25 mouse cellular contexts compared by ENCODE assay signal in the genomic region with DNA sequence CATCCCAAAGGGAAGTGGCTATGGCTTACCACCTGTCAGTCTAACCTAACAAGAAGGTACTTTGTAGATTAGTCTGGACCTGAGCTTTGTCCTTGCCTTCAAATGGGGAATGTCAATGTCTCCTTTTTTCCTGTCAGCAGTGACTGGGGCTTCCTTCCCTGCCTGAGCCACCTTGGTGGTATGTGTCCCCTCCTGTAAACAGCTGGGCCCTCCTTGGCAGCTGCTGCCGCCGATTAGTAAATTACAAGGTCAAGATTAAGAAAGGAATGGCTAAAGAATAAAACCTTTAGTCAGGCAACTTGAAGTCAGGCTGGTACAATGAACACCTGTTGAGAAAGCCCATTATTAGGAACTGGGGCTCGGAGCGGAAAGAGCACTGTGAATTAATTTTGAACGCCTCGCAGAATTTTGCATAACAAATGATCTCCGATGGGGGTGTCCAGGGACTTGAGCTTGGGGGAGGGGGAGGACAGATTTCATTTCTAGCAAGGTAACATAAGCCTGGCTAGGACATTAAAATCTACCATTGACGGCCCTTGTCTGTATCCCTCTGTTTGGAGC. TPM values are rescaled to one million over a fixed set of nuclear protein-coding genes. Genes with fewer than 3 reads are reported as not detected.
A peak's percentile ranks its signal among the peaks of the same experiment; 100 is the strongest.
DNase-seq lines count a peak whose midpoint lies in the region; ATAC-seq and TF ChIP-seq lines count a peak whose summit lies in the region.
"Had no signal": no experiment of that assay in that cellular context is flagged by ENCODE, and none has a peak within 500 bp of the region (broad histone marks: within the 10 kb centered on the region; RNA-seq: fewer than 3 reads in every experiment).

No protein-coding gene starts in this region.

- TF ChIP-seq POLR2A in kidney, adult 2 months (IDR thresholded peaks at IDR 0.05; ENCODE audit: low read depth, low read length), result no peak
- no peak for TF ChIP-seq POLR2A in CH12.LX (IDR thresholded peaks at IDR 0.05; ENCODE audit: low read depth, low read length)

- no peak for TF ChIP-seq RAD21 in CH12.LX (IDR thresholded peaks at IDR 0.05; ENCODE audit: low read depth, low read length)

- no peak overlapping the region for H3K9ac ChIP-seq in liver, embryonic 16.5 days (ENCODE audit: low read depth, low read length)
- no peak overlapping the region for H3K9ac ChIP-seq in CH12.LX (ENCODE audit: insufficient read depth, low read depth)
- H3K9ac ChIP-seq: embryonic facial prominence, embryonic 12.5 days; forebrain, embryonic 12.5 days; heart, embryonic 12.5 days; neural tube, embryonic 13.5 days; stomach, embryonic 15.5 days had no signal

- no peaks in the 10 kb centered on the region for H3K79me2 ChIP-seq in CH12.LX (replicated peaks; ENCODE audit: control insufficient read depth, extremely low read depth, insufficient read depth, poor library complexity, severe bottlenecking)

- ATAC-seq in liver, embryonic 16.5 days (ENCODE audit: low read depth), result no peak

- H3K9me3 ChIP-seq in liver, embryonic 16.5 days (replicated peaks; ENCODE audit: control insufficient read depth, low read length), result no peaks in the 10 kb centered on the region
- peaks cover 45% of the 10 kb centered on the region for H3K9me3 ChIP-seq in CH12.LX (replicated peaks; ENCODE audit: low read length)
- H3K9me3 ChIP-seq: embryonic facial prominence, embryonic 12.5 days; forebrain, embryonic 12.5 days; heart, embryonic 12.5 days; neural tube, embryonic 13.5 days; stomach, embryonic 15.5 days had no signal

- H3K4me1 ChIP-seq in kidney, adult 2 months (ENCODE audit: control insufficient read depth, insufficient read depth, low read length), result peaks cover 6% of the 10 kb centered on the region; the same call in 1 of the 2 replicates
- no peaks in the 10 kb centered on the region for H3K4me1 ChIP-seq in liver, embryonic 16.5 days (ENCODE audit: control insufficient read depth, low read depth, low read length)
- H3K4me1 ChIP-seq in CH12.LX (ENCODE audit: control insufficient read depth in 1 of 2, insufficient read depth in 2 of 2), result peaks cover 8 to 48% of the 10 kb centered on the region in 2 experiments

- no peak overlapping the region for H3K4me3 ChIP-seq in kidney, adult 2 months (ENCODE audit: insufficient read depth, low read depth, low read length)
- H3K4me3 ChIP-seq in liver, embryonic 16.5 days (ENCODE audit: low read depth, low read length), result no peak overlapping the region
- no peak overlapping the region for H3K4me3 ChIP-seq in CH12.LX (replicated peaks in 1 of 3; ENCODE audit: low read depth in 2 of 3, low read length in 2 of 3, poor library complexity in 1 of 3)
- H3K4me3 ChIP-seq: embryonic facial prominence, embryonic 12.5 days; forebrain, embryonic 12.5 days; heart, embryonic 12.5 days; left cerebral cortex, adult 2 months; neural tube, embryonic 13.5 days; stomach, embryonic 15.5 days had no signal

- DNase-seq in kidney, adult 2 months, result peak; percentile 31
- no peak for DNase-seq in kidney, adult 11 months
- no peak for DNase-seq in liver
- peak; percentile 76 for DNase-seq in CH12.LX (ENCODE audit: extremely low read depth)
- DNase-seq in ES-CJ7 (ENCODE audit: low read depth, low spot score), result peak; percentile 98
- no peak for DNase-seq in urinary bladder, postnatal 36 days (ENCODE audit: low spot score in 2 of 2)
- DNase-seq: adrenal gland, postnatal 36 days; B cell, adult 2 months; cerebellum, adult 9-10 months; gastrocnemius, postnatal 25 days; heart, adult 18-20 months; heart, postnatal 10 days; layer of hippocampus, adult 9-11 months; lung, adult 2 months; lung, postnatal 14 days; midbrain, embryonic 14.5 days; thymus, postnatal 36 days had no signal

- dilution Hi-C loops in CH12.LX (cut with MboI; ENCODE audit: extremely low pct_ligation_motif_present, extremely low pct_unique_long_range_greater_than_20kb, low sequenced_read_pairs), result no loop called here

- in situ Hi-C loops in CH12.LX (cut with MboI; ENCODE audit: low pct_ligation_motif_present, low pct_unique_long_range_greater_than_20kb, low sequenced_read_pairs), result no loop called here

- H3K27me3 ChIP-seq in kidney, adult 2 months (replicated peaks; ENCODE audit: control insufficient read depth, insufficient read depth, low read length), result no peaks in the 10 kb centered on the region
- H3K27me3 ChIP-seq in liver, embryonic 16.5 days (ENCODE audit: control insufficient read depth, insufficient read depth, low read depth, low read length), result peaks cover 16% of the 10 kb centered on the region
- no peaks in the 10 kb centered on the region for H3K27me3 ChIP-seq in CH12.LX (replicated peaks)

- no peak for TF ChIP-seq CTCF in kidney, adult 2 months (conservative IDR thresholded peaks at IDR 0.05; ENCODE audit: insufficient read depth, insufficient read length, low read depth, low read length)
- TF ChIP-seq CTCF in CH12.LX (conservative IDR thresholded peaks at IDR 0.05 in 1 of 2, IDR thresholded peaks at IDR 0.05 in 1 of 2; ENCODE audit: low read depth in 2 of 2, low read length in 2 of 2), result no peak

- peak overlapping the region; percentile 84 for H3K27ac ChIP-seq in kidney, adult 2 months (ENCODE audit: insufficient read depth, low read depth, low read length)
- H3K27ac ChIP-seq in liver, embryonic 16.5 days (ENCODE audit: low read length), result peak overlapping the region; percentile 41
- peak overlapping the region; percentile 65; the same call in 1 of the 2 replicates for H3K27ac ChIP-seq in CH12.LX (ENCODE audit: insufficient read depth, low read depth)
- H3K27ac ChIP-seq: embryonic facial prominence, embryonic 12.5 days; forebrain, embryonic 12.5 days; left cerebral cortex, adult 2 months; neural tube, embryonic 13.5 days; stomach, embryonic 15.5 days had no signal

- H3K4me2 ChIP-seq in liver, embryonic 16.5 days (ENCODE audit: low read depth, low read length), result no peak overlapping the region
- peak overlapping the region; percentile 19; the same call in 1 of the 2 replicates for H3K4me2 ChIP-seq in CH12.LX (ENCODE audit: insufficient read depth, low read depth, poor library complexity, severe bottlenecking)
- H3K4me2 ChIP-seq: embryonic facial prominence, embryonic 12.5 days; forebrain, embryonic 12.5 days; heart, embryonic 12.5 days; neural tube, embryonic 13.5 days; stomach, embryonic 15.5 days had no signal

- peak; percentile 56 for TF ChIP-seq EP300 in CH12.LX (IDR thresholded peaks at IDR 0.05; ENCODE audit: low read length)

- 29% methylated on average over 8 of the region's 8 CpGs for WGBS in kidney, adult 2 months
- 56% methylated on average over 8 of the region's 8 CpGs for WGBS in liver, embryonic 16.5 days (ENCODE audit: insufficient replicate concordance)

- H3K36me3 ChIP-seq in kidney, adult 2 months (ENCODE audit: control insufficient read depth, insufficient read depth, low read length), result no peaks in the 10 kb centered on the region
- no peaks in the 10 kb centered on the region for H3K36me3 ChIP-seq in liver, embryonic 16.5 days (ENCODE audit: control insufficient read depth, insufficient read depth)
- H3K36me3 ChIP-seq in CH12.LX (replicated peaks in 1 of 2; ENCODE audit: control insufficient read depth in 1 of 2, insufficient read depth in 1 of 2, low read length in 1 of 2), result no peaks in the 10 kb centered on the region
- H3K36me3 ChIP-seq: embryonic facial prominence, embryonic 12.5 days; forebrain, embryonic 12.5 days; heart, embryonic 12.5 days; neural tube, embryonic 13.5 days; stomach, embryonic 15.5 days had no signal

TF ChIP-seq in CH12.LX, 34 proteins besides CTCF, POLR2A, EP300 and RAD21:
- no peak for TF ChIP-seq CHD1 (IDR thresholded peaks at IDR 0.05; ENCODE audit: low read depth, low read length)
- peak; percentile 61; the same call in 1 of the 2 replicates for TF ChIP-seq TCF12 (IDR thresholded peaks at IDR 0.05; ENCODE audit: low read depth, low read length)
- peak; percentile 67; the same call in 1 of the 2 replicates for TF ChIP-seq CHD2 (IDR thresholded peaks at IDR 0.05; ENCODE audit: low read length)
- no peak for TF ChIP-seq NRF1 (IDR thresholded peaks at IDR 0.05; ENCODE audit: low read depth, low read length)
- no peak for TF ChIP-seq KAT2A (IDR thresholded peaks at IDR 0.05; ENCODE audit: insufficient replicate concordance, low read length)
- TF ChIP-seq MAZ (IDR thresholded peaks at IDR 0.05; ENCODE audit: low read depth, low read length), result no peak
- no peak for TF ChIP-seq MAX (IDR thresholded peaks at IDR 0.05; ENCODE audit: low read length)
- peak; percentile 38 for TF ChIP-seq BHLHE40 (IDR thresholded peaks at IDR 0.05; ENCODE audit: low read depth, low read length)
- TF ChIP-seq ZNF384 (IDR thresholded peaks at IDR 0.05; ENCODE audit: low read depth, low read length), result no peak
- no peak for TF ChIP-seq MYC (IDR thresholded peaks at IDR 0.05; ENCODE audit: low read depth, low read length)
- no peak for TF ChIP-seq TBP (conservative IDR thresholded peaks at IDR 0.05; ENCODE audit: low read depth, low read length)
- no peak for TF ChIP-seq GABPA (IDR thresholded peaks at IDR 0.05; ENCODE audit: insufficient replicate concordance, low read depth, low read length)
- no peak for TF ChIP-seq HCFC1 (IDR thresholded peaks at IDR 0.05; ENCODE audit: low read depth, low read length)
- peak; percentile 28; the same call in 1 of the 2 replicates for TF ChIP-seq ETS1 (conservative IDR thresholded peaks at IDR 0.05; ENCODE audit: low read depth, low read length)
- TF ChIP-seq USF2 (conservative IDR thresholded peaks at IDR 0.05; ENCODE audit: low read depth, low read length), result no peak
- no peak for TF ChIP-seq PAX5 (IDR thresholded peaks at IDR 0.05; ENCODE audit: low read length)
- no peak for TF ChIP-seq E2F4 (IDR thresholded peaks at IDR 0.05; ENCODE audit: insufficient replicate concordance, low read depth, low read length)
- TF ChIP-seq UBTF (IDR thresholded peaks at IDR 0.05; ENCODE audit: low read depth, low read length), result no peak
- no peak for TF ChIP-seq MAFK (IDR thresholded peaks at IDR 0.05; ENCODE audit: insufficient replicate concordance, low read length)
- no peak for TF ChIP-seq SMC3 (IDR thresholded peaks at IDR 0.05; ENCODE audit: low read depth, low read length)
- TF ChIP-seq MEF2A (IDR thresholded peaks at IDR 0.05; ENCODE audit: borderline replicate concordance, low read depth, low read length), result peak; percentile 45; the same call in 1 of the 2 replicates

RNA-seq across cellular contexts. Expression of a gene that starts 40.5 kb away (rescaled TPM):
- polyA plus RNA-seq in kidney, adult 2 months (2012; rRNA removed), result 26.0 and 34.0 TPM in 2 replicates
- 1.3 TPM in 2 replicates for polyA plus RNA-seq in liver, embryonic 16.5 days (2015; fragmentation: Nextera tagmentation; extraction: Ambion mirVana)
- total RNA-seq in CH12.LX (2012; rRNA removed), result not detected in 2 replicates
- total RNA-seq in CH12.LX (2014; rRNA removed), result not detected in 2 replicates
- polyA plus RNA-seq in CH12.LX (2012; ENCODE audit: insufficient read length, low read depth), result not detected in 2 replicates
- total RNA-seq: adrenal gland, postnatal 36 days; gastrocnemius, postnatal 25 days; megakaryocyte progenitor cell, adult 5-6 weeks had no signal

Comparison
In these comparisons a context has a peak if more than half of its experiments do, and no peak if none do; other contexts are left out.
1. DNase-seq: peak in kidney, adult 2 months (single experiment), CH12.LX (single experiment) and ES-CJ7 (single experiment); none in kidney, adult 11 months (single experiment), liver (single experiment) and urinary bladder, postnatal 36 days (0 of 2).
2. RNA of a gene that starts 40.5 kb away (polyA plus RNA-seq): 26.0 to 34.0 TPM in kidney, adult 2 months; 1.3 TPM in liver, embryonic 16.5 days and not detected in CH12.LX; every median in the first group is over 10 times any median in the second.
3. Peak in every context shown above with its lines, with median percentiles within 50 percentile points of each other: H3K27ac ChIP-seq.